Mouse (Mus musculus) megakaryocyte, embryonic 14.5 days (primary cell): Measurements from ENCODE around the gene Insl3.

ENCODE experiments used
- FLI1 ChIP-seq: IDR thresholded peaks from 2 replicates; pipeline ENCODE4 v1.6.1; 2012; ENCODE audit warnings: low read length, inconsistent platforms, mixed read lengths
- GATA1 ChIP-seq: IDR thresholded peaks from 3 replicates; pipeline ENCODE4 v1.6.1; 2012; ENCODE audit warnings: mixed read lengths, low read length, inconsistent platforms, borderline replicate concordance

- TF ChIP-seq GATA1 (no peak), FLI1 (no peak)
These were observed 4.4 kb downstream of the Insl3 start for GRCm38 (mm10) chr8:71693166-71694041.
